Mouse (Mus musculus) liver, postnatal 0 days (tissue): ENCODE measurements around the gene Cped1. TPM values are rescaled to one million over a fixed set of nuclear protein-coding genes. Genes with fewer than 3 reads are reported as not detected.
A peak's percentile ranks its signal among the peaks of the same experiment; 100 is the strongest.

ENCODE experiments used
- ATAC-seq: fragments of 200-750 bp; cut with Nextera tagmentation; 2 replicates; pipeline ENCODE4 v1.8.0; 2017; ENCODE audit warnings: mild to moderate bottlenecking, moderate library complexity
- DNase-seq: peaks from one replicate; pipeline ENCODE4 v3.0.0-alpha.2; 2016
- H3K27ac ChIP-seq: fragments of 300-500 bp; sonication (generic); 2 replicates; pipeline ENCODE4 v1.5.1; 2014; ENCODE audit warnings: antibody characterized with exemption, moderate library complexity, mild to moderate bottlenecking, low read depth
- H3K27me3 ChIP-seq: fragments of 300-500 bp; sonication (generic); 2 replicates; pipeline ENCODE4 v1.6.1; 2014; ENCODE audit warnings: low read length, control low read depth, mixed read lengths; ENCODE audit not compliant: insufficient read depth
- H3K36me3 ChIP-seq: fragments of 300-500 bp; sonication (generic); replicated peaks from 2 replicates; pipeline ENCODE4 v1.6.1; 2014; ENCODE audit warnings: mild to moderate bottlenecking, control low read depth, low read length, moderate library complexity, mixed read lengths; ENCODE audit not compliant: insufficient read depth
- H3K4me1 ChIP-seq: fragments of 300-500 bp; sonication (generic); 2 replicates; pipeline ENCODE4 v1.6.1; 2014; ENCODE audit warnings: antibody characterized with exemption, mild to moderate bottlenecking, control low read depth; ENCODE audit not compliant: insufficient read depth
- H3K4me2 ChIP-seq: fragments of 300-500 bp; sonication (generic); 2 replicates; pipeline ENCODE4 v1.6.1; 2014; ENCODE audit warnings: low read depth, mild to moderate bottlenecking, low read length, moderate library complexity, mixed read lengths
- H3K4me3 ChIP-seq: fragments of 300-500 bp; sonication (generic); 2 replicates; pipeline ENCODE4 v1.5.1; 2014; ENCODE audit warnings: low read depth, low read length
- H3K9ac ChIP-seq: fragments of 300-500 bp; sonication (generic); replicated peaks from 2 replicates; pipeline ENCODE4 v1.6.1; 2014; ENCODE audit warnings: mild to moderate bottlenecking, moderate library complexity
- H3K9me3 ChIP-seq: fragments of 300-500 bp; sonication (generic); 2 replicates; pipeline ENCODE4 v1.6.1; 2016; ENCODE audit warnings: mild to moderate bottlenecking, control low read depth, low read length, mixed read lengths
- CTCF ChIP-seq: sonication (generic); IDR thresholded peaks from 2 replicates; pipeline ENCODE4 v1.5.1; 2016; ENCODE audit warnings: antibody characterized with exemption, low read depth
- EP300 ChIP-seq: IDR thresholded peaks from 2 replicates; pipeline ENCODE4 v1.6.1; 2016; ENCODE audit warnings: antibody characterized with exemption, low read depth, mild to moderate bottlenecking
- WGBS: fragments of 180-500 bp; shearing (Covaris S2); extraction: QIAGEN DNeasy Blood & Tissue Kit; methylation state at CpG from one replicate; pipeline ENCODE4 v1.1.7; 2014; ENCODE audit not compliant: insufficient replicate concordance; 5-methylcytosine and 5-hydroxymethylcytosine counted together
- polyA plus RNA-seq: library from polyadenylated mRNA; unstranded; fragments of >200 nt; fragmentation: Nextera tagmentation; extraction: Ambion mirVana; gene quantifications from 2 replicates; pipeline ENCODE4 v1.2.1, GENCODE M21; 2015

The Cped1 gene
- polyA plus RNA-seq, 1 experiment from 2014 or later = 8.2 TPM

- H3K4me3 ChIP-seq = no peak overlapping the region
- TF ChIP-seq EP300 (no peak), CTCF (no peak)
- no peak for ATAC-seq
- no peaks in the 10 kb centered on the region for H3K4me1 ChIP-seq
- no peak for DNase-seq
- 54% methylated on average over 1 of the region's 1 CpGs for whole genome bisulfite sequencing
- H3K9me3 ChIP-seq = no peaks in the 10 kb centered on the region
- no peaks in the 10 kb centered on the region; the same call in 1 of the 2 replicates for H3K36me3 ChIP-seq
- H3K4me2 ChIP-seq = no peak overlapping the region
- no peak overlapping the region for H3K9ac ChIP-seq
- H3K27ac ChIP-seq = no peak overlapping the region
- no peaks in the 10 kb centered on the region for H3K27me3 ChIP-seq
These were observed 176.2 kb downstream of the Cped1 start for GRCm38 (mm10) chr6:22161944-22162343.

GRCm38 (mm10) chr6:22168388-22168787 lies 182.7 kb downstream of the Cped1 start:
- Histone ChIP-seq H3K9me3 (no peaks in the 10 kb centered on the region), H3K9ac (no peak overlapping the region), H3K4me2 (no peak overlapping the region), H3K27ac (no peak overlapping the region), H3K36me3 (no peaks in the 10 kb centered on the region; the same call in none of the 2 replicates), H3K27me3 (no peaks in the 10 kb centered on the region), H3K4me3 (no peak overlapping the region), H3K4me1 (no peaks in the 10 kb centered on the region)
- TF ChIP-seq EP300 = no peak
- no peak for TF ChIP-seq CTCF
- WGBS = 49% methylated on average over 2 of the region's 2 CpGs
- ATAC-seq = no peak
- no peak for DNase-seq

GRCm38 (mm10) chr6:22178721-22179295 lies 193.1 kb downstream of the Cped1 start:
- DNase-seq = no peak

GRCm38 (mm10) chr6:22180316-22180715 lies 194.6 kb downstream of the Cped1 start:
- no peaks in the 10 kb centered on the region for H3K9me3 ChIP-seq
- 56% methylated on average over 10 of the region's 10 CpGs for WGBS
- DNase-seq = no peak
- H3K4me3 ChIP-seq = no peak overlapping the region
- no peak for ATAC-seq
- no peak overlapping the region for H3K27ac ChIP-seq
- H3K9ac ChIP-seq = no peak overlapping the region
- no peaks in the 10 kb centered on the region for H3K27me3 ChIP-seq
- H3K36me3 ChIP-seq = peaks cover under 1% of the 10 kb centered on the region; the same call in 1 of the 2 replicates
- H3K4me1 ChIP-seq = no peaks in the 10 kb centered on the region
- no peak overlapping the region for H3K4me2 ChIP-seq
- no peak for TF ChIP-seq EP300
- TF ChIP-seq CTCF = no peak

More at GRCm38 (mm10) chr6:22178721-22179295, 193.1 kb downstream of the Cped1 start:
- no peak for ATAC-seq
- 71% methylated on average over 8 of the region's 8 CpGs for WGBS
- no peaks in the 10 kb centered on the region for H3K9me3 ChIP-seq
- no peak overlapping the region for H3K27ac ChIP-seq
- no peak overlapping the region for H3K4me2 ChIP-seq
- no peak overlapping the region for H3K9ac ChIP-seq
- H3K4me1 ChIP-seq = no peaks in the 10 kb centered on the region
- peaks cover 2% of the 10 kb centered on the region; the same call in 1 of the 2 replicates for H3K36me3 ChIP-seq
- H3K27me3 ChIP-seq = no peaks in the 10 kb centered on the region
- no peak for TF ChIP-seq EP300
- no peak overlapping the region for H3K4me3 ChIP-seq

GRCm38 (mm10) chr6:22186967-22187366 lies 201.3 kb downstream of the Cped1 start:
- Histone ChIP-seq H3K27me3 (no peaks in the 10 kb centered on the region), H3K27ac (no peak overlapping the region), H3K4me1 (no peaks in the 10 kb centered on the region), H3K36me3 (no peaks in the 10 kb centered on the region), H3K9me3 (no peaks in the 10 kb centered on the region), H3K4me3 (no peak overlapping the region), H3K4me2 (no peak overlapping the region), H3K9ac (no peak overlapping the region)
- no peak for DNase-seq
- TF ChIP-seq CTCF = no peak
- no peak for TF ChIP-seq EP300
- WGBS = 82% methylated on average over 8 of the region's 8 CpGs
- no peak for ATAC-seq

- WGBS = 81% methylated on average over 24 of the region's 24 CpGs
- Histone ChIP-seq H3K36me3 (no peaks in the 10 kb centered on the region), H3K4me1 (no peaks in the 10 kb centered on the region), H3K4me2 (no peak overlapping the region), H3K9ac (no peak overlapping the region), H3K27ac (no peak overlapping the region), H3K9me3 (no peaks in the 10 kb centered on the region), H3K27me3 (no peaks in the 10 kb centered on the region), H3K4me3 (no peak overlapping the region)
- DNase-seq (peak; percentile 18), ATAC-seq (peak; percentile 77)
- TF ChIP-seq EP300 = no peak
- no peak for TF ChIP-seq CTCF
These were observed 203.9 kb downstream of the Cped1 start for GRCm38 (mm10) chr6:22189346-22190335.
